8 mouse cellular contexts compared by ENCODE assay signal in genomic region chr17:86937497-86938155, GRCm38 (mm10). TPM values are rescaled to one million over a fixed set of nuclear protein-coding genes. Genes with fewer than 3 reads are reported as not detected.
DNase-seq lines count a peak whose midpoint lies in the region; ATAC-seq and TF ChIP-seq lines count a peak whose summit lies in the region.

No protein-coding gene starts in this region.

- peaks cover 4% of the 10 kb centered on the region for H3K4me1 ChIP-seq in bone marrow macrophage, adult 2 months (ENCODE audit: control insufficient read depth, insufficient read depth, low read length)
- H3K4me1 ChIP-seq in forebrain, embryonic 11.5 days (replicated peaks; ENCODE audit: control insufficient read depth, insufficient read depth, low read length) = peaks cover 2% of the 10 kb centered on the region
- peaks cover 16% of the 10 kb centered on the region for H3K4me1 ChIP-seq in heart, embryonic 15.5 days (replicated peaks)
- peaks cover 2% of the 10 kb centered on the region; the same call in 1 of the 2 replicates for H3K4me1 ChIP-seq in liver, adult 2 months (ENCODE audit: control insufficient read depth, insufficient read depth, low read length)
- H3K4me1 ChIP-seq in stomach, embryonic 16.5 days (ENCODE audit: control insufficient read depth, insufficient read depth, low read length) = peaks cover 7% of the 10 kb centered on the region; the same call in 1 of the 2 replicates

- peak; percentile 20 for DNase-seq in A20 (ENCODE audit: low read depth, low spot score)
- DNase-seq in forebrain, embryonic 11.5 days (ENCODE audit: low spot score) = peak; percentile 84
- peak; percentile 86 for DNase-seq in kidney, postnatal 10 days
- DNase-seq in liver, adult 2 months (ENCODE audit: extremely low read depth, low read depth, low spot score) = peak; percentile 71

- H3K27ac ChIP-seq in bone marrow macrophage, adult 2 months (ENCODE audit: insufficient read depth, low read depth, low read length) = no peak overlapping the region
- no peak overlapping the region for H3K27ac ChIP-seq in forebrain, embryonic 11.5 days (ENCODE audit: low read depth, low read length)
- H3K27ac ChIP-seq in heart, embryonic 15.5 days = peak overlapping the region; percentile 64
- H3K27ac ChIP-seq in liver, adult 2 months (replicated peaks; ENCODE audit: insufficient read depth, low read depth, low read length) = no peak overlapping the region
- H3K27ac ChIP-seq in stomach, embryonic 16.5 days (ENCODE audit: low read length) = peak overlapping the region; percentile 1; the same call in 1 of the 2 replicates

- no peaks in the 10 kb centered on the region for H3K36me3 ChIP-seq in forebrain, embryonic 11.5 days (ENCODE audit: control insufficient read depth, insufficient read depth, low read length)
- no peaks in the 10 kb centered on the region for H3K36me3 ChIP-seq in heart, embryonic 15.5 days
- H3K36me3 ChIP-seq in liver, adult 2 months (ENCODE audit: control insufficient read depth, insufficient read depth, low read length) = no peaks in the 10 kb centered on the region
- no peaks in the 10 kb centered on the region for H3K36me3 ChIP-seq in myocyte (ENCODE audit: control insufficient read depth, insufficient read depth)
- H3K36me3 ChIP-seq in stomach, embryonic 16.5 days (ENCODE audit: control insufficient read depth, insufficient read depth, low read length) = no peaks in the 10 kb centered on the region

- H3K9me3 ChIP-seq in forebrain, embryonic 11.5 days (ENCODE audit: control insufficient read depth, low read length) = no peaks in the 10 kb centered on the region
- no peaks in the 10 kb centered on the region for H3K9me3 ChIP-seq in heart, embryonic 15.5 days (replicated peaks)
- no peaks in the 10 kb centered on the region for H3K9me3 ChIP-seq in stomach, embryonic 16.5 days (replicated peaks; ENCODE audit: control insufficient read depth, low read length)

- H3K27me3 ChIP-seq in forebrain, embryonic 11.5 days (ENCODE audit: control insufficient read depth, insufficient read depth, low read length) = no peaks in the 10 kb centered on the region
- peaks cover 8% of the 10 kb centered on the region; the same call in 1 of the 2 replicates for H3K27me3 ChIP-seq in heart, embryonic 15.5 days
- no peaks in the 10 kb centered on the region for H3K27me3 ChIP-seq in liver, adult 2 months (ENCODE audit: control insufficient read depth, insufficient read depth, low read length)
- no peaks in the 10 kb centered on the region for H3K27me3 ChIP-seq in myocyte (ENCODE audit: control insufficient read depth, insufficient read depth, insufficient read length)
- no peaks in the 10 kb centered on the region for H3K27me3 ChIP-seq in stomach, embryonic 16.5 days (ENCODE audit: control insufficient read depth, insufficient read depth, low read length)

- ATAC-seq in forebrain, embryonic 11.5 days (replicated peaks; ENCODE audit: low FRiP score) = peak; percentile 91
- peak; percentile 91 for ATAC-seq in heart, embryonic 15.5 days (replicated peaks; ENCODE audit: insufficient number of reproducible peaks, insufficient read depth, low FRiP score, low read depth)
- ATAC-seq in stomach, embryonic 16.5 days (ENCODE audit: insufficient read depth, low FRiP score) = peak; percentile 90

- peak overlapping the region; percentile 44 for H3K4me3 ChIP-seq in bone marrow macrophage, adult 2 months (ENCODE audit: insufficient read depth, low read length)
- H3K4me3 ChIP-seq in forebrain, embryonic 11.5 days (ENCODE audit: low read depth, low read length) = peak overlapping the region; percentile 29
- H3K4me3 ChIP-seq in heart, embryonic 15.5 days = peak overlapping the region; percentile 37
- H3K4me3 ChIP-seq in liver, adult 2 months (ENCODE audit: insufficient read depth, low read depth, low read length) = peak overlapping the region; percentile 30
- no peak overlapping the region for H3K4me3 ChIP-seq in myocyte
- H3K4me3 ChIP-seq in stomach, embryonic 16.5 days (replicated peaks; ENCODE audit: low read length) = peak overlapping the region; percentile 39

- WGBS in forebrain, embryonic 11.5 days = 3% methylated on average over 20 of the region's 20 CpGs
- 5% methylated on average over 20 of the region's 20 CpGs for WGBS in heart, embryonic 15.5 days
- WGBS in liver, adult 2 months = 5% methylated on average over 20 of the region's 20 CpGs
- 5% methylated on average over 20 of the region's 20 CpGs for WGBS in stomach, embryonic 16.5 days

- no peaks in the 10 kb centered on the region for H3K79me2 ChIP-seq in liver, adult 2 months (ENCODE audit: control insufficient read depth, insufficient read depth, low read length)
- no peaks in the 10 kb centered on the region for H3K79me2 ChIP-seq in myocyte (ENCODE audit: control insufficient read depth, insufficient read depth)

- H3K4me2 ChIP-seq in forebrain, embryonic 11.5 days (ENCODE audit: low read depth, low read length, severe bottlenecking) = peak overlapping the region; percentile 55
- H3K4me2 ChIP-seq in heart, embryonic 15.5 days = peak overlapping the region; percentile 64
- H3K4me2 ChIP-seq in myocyte (ENCODE audit: low read depth) = peak overlapping the region; percentile 88
- peak overlapping the region; percentile 49 for H3K4me2 ChIP-seq in stomach, embryonic 16.5 days (ENCODE audit: low read depth, low read length)

- H3K9ac ChIP-seq in forebrain, embryonic 11.5 days (ENCODE audit: low read length) = peak overlapping the region; percentile 40
- peak overlapping the region; percentile 11; the same call in 1 of the 2 replicates for H3K9ac ChIP-seq in heart, embryonic 15.5 days
- H3K9ac ChIP-seq in liver, adult 2 months (ENCODE audit: low read depth, low read length) = no peak overlapping the region
- peak overlapping the region; percentile 40 for H3K9ac ChIP-seq in stomach, embryonic 16.5 days (ENCODE audit: low read length)

- no peak overlapping the region for H3ac ChIP-seq in myocyte (ENCODE audit: control insufficient read depth, insufficient read length)

- no peak for TF ChIP-seq POLR2A in bone marrow macrophage, adult 2 months (IDR thresholded peaks at IDR 0.05; ENCODE audit: borderline replicate concordance, low read depth, low read length)
- TF ChIP-seq POLR2A in liver, adult 2 months (IDR thresholded peaks at IDR 0.05; ENCODE audit: extremely low read depth, insufficient read depth, low read length) = no peak
- no peak for TF ChIP-seq POLR2A in myocyte (IDR thresholded peaks at IDR 0.05; ENCODE audit: insufficient read length, low read depth)

- no peak for TF ChIP-seq CTCF in bone marrow macrophage, adult 2 months (IDR thresholded peaks at IDR 0.05; ENCODE audit: low read depth, low read length)
- no peak for TF ChIP-seq CTCF in liver, adult 2 months (IDR thresholded peaks at IDR 0.05; ENCODE audit: low read depth, low read length)

TF ChIP-seq in myocyte, 11 proteins besides CTCF, POLR2A, EP300 and RAD21:
- TF ChIP-seq USF1 (IDR thresholded peaks at IDR 0.05; ENCODE audit: low read depth) (peak; percentile 97), MAX (IDR thresholded peaks at IDR 0.05; ENCODE audit: low read depth) (no peak), TCF3 (IDR thresholded peaks at IDR 0.05; ENCODE audit: insufficient read length, low read depth) (peak; percentile 33), MYOD1 (IDR thresholded peaks at IDR 0.05; ENCODE audit: control insufficient read depth in 1 of 3, insufficient read length in 2 of 3, low read depth in 2 of 3) (peak in 2 of 3 experiments; percentile 86 to 90), REST (IDR thresholded peaks at IDR 0.05; ENCODE audit: insufficient read depth, insufficient read length) (no peak), SRF (IDR thresholded peaks at IDR 0.05; ENCODE audit: control insufficient read depth, insufficient read length, low read depth) (peak; percentile 49), TCF12 (IDR thresholded peaks at IDR 0.05; ENCODE audit: insufficient read depth, poor library complexity, severe bottlenecking) (peak; percentile 15), E2F4 (IDR thresholded peaks at IDR 0.05; ENCODE audit: insufficient read depth) (no peak), MYOG (IDR thresholded peaks at IDR 0.05; ENCODE audit: control insufficient read depth in 1 of 3, insufficient read depth in 1 of 3, insufficient read length in 2 of 3, low read depth in 2 of 3) (peak; percentile 66 to 90 (median 82)), POLR2AphosphoS2 (IDR thresholded peaks at IDR 0.05; ENCODE audit: insufficient read length, low read depth) (no peak)

RNA-seq across cellular contexts. Expression of gene Atp6v1e2, which starts 10.1 kb away (rescaled TPM):
- polyA plus RNA-seq in bone marrow macrophage, adult 2 months (2012; ENCODE audit: insufficient read depth, insufficient read length, missing spikeins) = not detected in 2 replicates
- polyA plus RNA-seq in forebrain, embryonic 11.5 days (2014; fragmentation: Nextera tagmentation; extraction: Ambion mirVana) = not detected in 2 replicates
- 0.13 TPM in 1 of 2 replicates, not detected in the other for polyA plus RNA-seq in heart, embryonic 15.5 days (2015; fragmentation: Nextera tagmentation; extraction: Ambion mirVana)
- total RNA-seq in liver, adult 2 months (2014; rRNA removed) = not detected in 2 replicates
- polyA plus RNA-seq in liver, adult 2 months (2012; rRNA removed) = not detected in 2 replicates
- not detected for polyA plus RNA-seq in myocyte (2012; fragmentation: generic; extraction: Trizol)
- 0.18 TPM in 1 of 2 replicates, not detected in the other for polyA plus RNA-seq in stomach, embryonic 16.5 days (2015; fragmentation: Nextera tagmentation; extraction: Ambion mirVana)

RNA-seq across cellular contexts. Expression of gene Tmem247, which starts 20.5 kb away (rescaled TPM):
- not detected in 2 replicates for polyA plus RNA-seq in bone marrow macrophage, adult 2 months (2012; ENCODE audit: insufficient read depth, insufficient read length, missing spikeins)
- not detected in 2 replicates for polyA plus RNA-seq in forebrain, embryonic 11.5 days (2014; fragmentation: Nextera tagmentation; extraction: Ambion mirVana)
- polyA plus RNA-seq in heart, embryonic 15.5 days (2015; fragmentation: Nextera tagmentation; extraction: Ambion mirVana) = not detected in 2 replicates
- total RNA-seq in liver, adult 2 months (2014; rRNA removed) = not detected in 2 replicates
- not detected in 2 replicates for polyA plus RNA-seq in liver, adult 2 months (2012; rRNA removed)
- not detected for polyA plus RNA-seq in myocyte (2012; fragmentation: generic; extraction: Trizol)
- polyA plus RNA-seq in stomach, embryonic 16.5 days (2015; fragmentation: Nextera tagmentation; extraction: Ambion mirVana) = not detected in 2 replicates

RNA-seq across cellular contexts. Expression of gene Rhoq, which starts 25.3 kb away (rescaled TPM):
- polyA plus RNA-seq in bone marrow macrophage, adult 2 months (2012; ENCODE audit: insufficient read depth, insufficient read length, missing spikeins) = 45.7 and 50.2 TPM in 2 replicates
- polyA plus RNA-seq in forebrain, embryonic 11.5 days (2014; fragmentation: Nextera tagmentation; extraction: Ambion mirVana) = 11.5 TPM in 2 replicates
- polyA plus RNA-seq in heart, embryonic 15.5 days (2015; fragmentation: Nextera tagmentation; extraction: Ambion mirVana) = 19.8 and 20.9 TPM in 2 replicates
- 5.2 and 5.7 TPM in 2 replicates for total RNA-seq in liver, adult 2 months (2014; rRNA removed)
- polyA plus RNA-seq in liver, adult 2 months (2012; rRNA removed) = 3.2 and 4.1 TPM in 2 replicates
- polyA plus RNA-seq in myocyte (2012; fragmentation: generic; extraction: Trizol) = 60.0 TPM
- 9.0 and 11.1 TPM in 2 replicates for polyA plus RNA-seq in stomach, embryonic 16.5 days (2015; fragmentation: Nextera tagmentation; extraction: Ambion mirVana)

Comparison
In these comparisons a context has a peak if more than half of its experiments do, and no peak if none do; other contexts are left out.
1. DNase-seq: peak in every context shown above with its lines; median percentile 86 in kidney, postnatal 10 days; 84 in forebrain, embryonic 11.5 days; 71 in liver, adult 2 months; 20 in A20.
2. H3K27ac ChIP-seq: peak in heart, embryonic 15.5 days (single experiment) and stomach, embryonic 16.5 days (single experiment); none in bone marrow macrophage, adult 2 months (single experiment), forebrain, embryonic 11.5 days (single experiment) and liver, adult 2 months (single experiment).
3. Peak in every context shown above with its lines, with median percentiles within 50 percentile points of each other: ATAC-seq and H3K4me2 ChIP-seq.